Mouse (Mus musculus) spleen, adult 2 months (tissue): ENCODE data around the gene 3425401B19Rik.

Experiments used
- CTCF ChIP-seq: fragments of 200-500 bp; IDR thresholded peaks from 2 replicates; pipeline ENCODE4 v1.5.1; 2011; ENCODE audit warnings: mild to moderate bottlenecking, inconsistent platforms; ENCODE audit not compliant: insufficient read depth, insufficient read length, insufficient replicate concordance; ENCODE audit errors: extremely low read depth
- POLR2A ChIP-seq: fragments of 200-500 bp; IDR thresholded peaks from 2 replicates; pipeline ENCODE4 v1.6.1; 2011; ENCODE audit warnings: low read depth, low read length, inconsistent platforms

- TF ChIP-seq CTCF: no peak
- TF ChIP-seq POLR2A: no peak
Observed at GRCm38 (mm10) chr14:32617253-32617652, 67.8 kb downstream of the 3425401B19Rik start.
